Mouse (Mus musculus) spleen, adult 12 weeks (tissue): ENCODE results near the gene Tmem175.
A peak's percentile ranks its signal among the peaks of the same experiment; 100 is the strongest.

Experiments
- DNase-seq: peaks from one replicate; pipeline ENCODE4 v3.0.0; 2022; ENCODE audit warnings: low spot score

Gene Tmem175

DNA sequence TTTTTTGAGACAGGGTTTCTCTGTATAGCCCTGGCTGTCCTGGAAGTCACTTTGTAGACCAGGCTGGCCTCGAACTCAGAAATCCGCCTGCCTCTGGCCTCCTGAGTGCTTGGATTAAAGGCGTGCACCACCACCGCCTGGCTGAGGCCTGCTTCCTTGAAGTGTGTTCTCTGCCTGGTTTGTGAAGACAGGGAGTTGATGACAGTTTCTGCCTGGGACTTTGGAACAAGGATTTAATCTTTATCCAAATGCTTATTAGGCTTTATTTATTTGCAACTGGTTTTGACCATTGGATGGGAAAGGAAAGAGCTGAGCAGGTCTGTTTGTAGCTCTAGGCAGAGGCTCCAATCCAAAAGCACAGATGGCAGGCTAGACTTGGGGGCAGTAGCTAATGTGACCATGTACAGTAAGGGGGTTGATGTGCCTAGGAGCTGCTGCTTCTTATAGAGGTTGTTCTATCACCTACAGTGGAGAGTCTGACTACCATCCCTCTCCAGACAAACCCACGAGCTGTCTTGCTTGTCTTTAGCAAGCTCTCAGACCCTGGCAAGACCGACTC lies 48.8 kb downstream of the Tmem175 start:
- DNase-seq: no peak

DNA sequence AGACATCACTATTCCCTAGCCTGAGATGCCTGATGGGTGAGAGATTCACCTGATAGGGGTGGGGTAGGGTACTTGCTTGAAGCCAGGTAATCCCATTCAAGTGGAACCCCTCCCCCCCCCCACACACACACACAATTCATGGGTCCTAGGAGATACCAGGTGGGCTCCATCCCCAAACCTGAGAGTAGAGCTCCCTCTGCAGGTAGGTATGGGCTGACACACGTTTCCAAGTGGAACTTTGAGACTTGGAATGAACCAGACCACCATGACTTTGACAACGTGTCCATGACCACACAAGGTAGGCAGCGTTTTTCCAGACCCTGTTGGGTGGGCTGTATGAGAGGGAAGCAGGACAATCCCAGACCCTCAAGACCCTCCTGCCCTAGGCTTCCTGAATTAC lies 50.3 kb downstream of the Tmem175 start:
- DNase-seq: no peak

- no peak for DNase-seq
Measured at GRCm38 (mm10) chr5:108680871-108681270, 51.3 kb downstream of the Tmem175 start.

DNA sequence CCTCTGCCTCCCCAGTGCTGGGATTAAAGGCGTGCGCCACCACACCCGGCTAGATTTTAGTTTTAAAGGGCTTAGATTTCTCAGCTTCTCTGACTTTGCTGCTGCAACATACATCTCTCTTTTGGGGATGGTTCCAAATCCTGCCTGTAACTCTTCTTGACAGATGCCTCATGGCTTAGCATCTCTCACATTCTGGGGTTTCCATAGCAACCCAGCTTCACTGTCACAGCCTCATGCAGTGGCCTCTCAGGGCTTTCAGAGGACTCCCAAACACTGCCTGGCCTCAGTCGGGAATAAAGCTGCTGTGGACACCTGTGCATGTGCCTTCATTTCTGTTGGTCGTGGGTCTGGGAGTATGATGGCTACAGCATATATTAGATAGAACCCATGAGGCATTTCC lies 59.5 kb downstream of the Tmem175 start:
- DNase-seq: no peak

- DNase-seq: no peak
Measured at GRCm38 (mm10) chr5:108691152-108691551, 61.6 kb downstream of the Tmem175 start.

DNA sequence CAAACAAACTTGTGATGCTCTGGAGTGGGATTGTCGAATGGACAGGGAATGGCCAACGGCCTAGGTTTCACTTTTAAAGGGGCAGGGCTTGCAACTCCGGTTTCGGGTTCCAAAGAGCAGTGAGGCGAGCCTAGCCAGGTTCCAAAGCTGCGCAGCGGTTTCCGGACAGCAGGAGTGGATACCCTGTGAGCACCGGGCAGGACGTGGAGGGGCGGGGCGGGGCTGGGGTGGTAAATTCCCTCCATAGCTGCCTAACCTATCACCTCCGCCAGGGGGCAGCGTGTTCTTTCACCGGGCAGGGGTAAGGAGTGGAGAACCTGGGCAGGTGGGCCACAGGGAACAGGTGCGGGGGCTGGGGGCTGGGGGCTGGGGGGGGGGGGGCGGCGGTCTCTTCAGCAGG lies 62.7 kb downstream of the Tmem175 start, which contains the start of gene Fgfrl1:
Gene Fgfrl1, plus strand, starts transcription at position 112 of the 400 bp plus-strand sequence.
- DNase-seq: peak; percentile 64

DNA sequence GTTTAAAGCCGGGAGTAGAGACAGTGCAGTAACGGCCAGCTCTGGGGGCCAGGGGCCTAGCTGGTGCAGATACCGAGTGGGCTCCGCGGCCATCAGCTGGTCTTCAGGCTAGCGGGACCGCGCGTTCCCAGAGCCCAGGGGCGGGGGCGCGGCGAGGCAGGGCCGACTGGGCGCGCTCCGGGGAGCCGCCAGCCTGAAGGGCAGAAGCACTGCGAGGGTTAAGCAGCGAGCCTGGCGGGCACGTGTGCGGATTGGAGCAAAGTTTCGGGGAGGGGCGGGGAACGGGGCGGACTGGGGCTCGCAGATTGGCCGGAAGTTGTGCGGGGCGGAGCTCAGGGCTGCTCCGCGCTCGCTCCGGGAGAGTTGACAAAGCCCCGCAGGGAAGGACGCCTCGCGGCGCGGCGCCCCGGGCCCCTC lies 64.3 kb downstream of the Tmem175 start:
- DNase-seq: peak; percentile 77

DNA sequence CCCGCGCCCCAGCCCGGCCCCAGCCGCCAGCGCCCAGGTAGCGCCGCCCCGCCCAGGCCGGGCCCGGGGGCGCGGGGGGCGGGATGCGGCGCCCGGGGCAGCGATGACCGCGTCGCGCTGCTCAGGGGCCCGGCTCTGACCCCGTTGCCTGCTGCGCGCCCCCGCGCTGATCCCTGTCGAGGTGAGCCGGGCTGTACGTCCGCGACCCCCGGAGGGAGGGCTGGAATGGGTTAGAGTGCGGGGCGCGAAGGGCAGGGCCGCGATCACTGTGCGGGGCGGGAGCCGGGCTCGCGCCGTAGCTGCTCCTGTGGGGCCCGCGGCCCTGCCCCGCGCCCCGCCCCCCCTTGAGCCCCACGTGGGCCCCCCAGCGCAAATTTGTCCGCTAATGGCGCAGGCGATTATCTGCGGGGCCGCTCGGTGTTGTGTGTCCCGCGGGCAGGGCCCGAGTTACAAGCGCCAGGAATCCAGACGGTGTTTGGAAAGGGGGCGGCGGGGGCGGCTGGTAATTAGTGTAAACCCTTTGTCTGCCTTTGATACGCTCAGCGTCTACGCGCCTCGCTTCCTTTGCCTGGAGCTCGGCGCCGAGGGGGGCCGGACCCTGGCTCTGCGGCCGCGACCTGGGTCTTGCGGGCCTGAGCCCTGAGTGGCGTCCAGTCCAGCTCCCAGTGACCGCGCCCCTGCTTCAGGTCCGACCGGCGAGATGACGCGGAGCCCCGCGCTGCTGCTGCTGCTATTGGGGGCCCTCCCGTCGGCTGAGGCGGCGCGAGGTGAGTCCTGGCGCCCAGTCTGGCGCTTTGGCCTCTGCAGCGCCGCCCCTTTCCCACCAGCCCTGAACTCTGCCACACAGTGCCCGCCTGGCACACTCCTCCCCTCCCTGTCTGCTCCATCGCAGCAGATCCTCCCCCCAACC lies 65.0 kb downstream of the Tmem175 start:
- DNase-seq: no peak

- DNase-seq: no peak
Measured at GRCm38 (mm10) chr5:108695861-108696260, 66.3 kb downstream of the Tmem175 start.

GRCm38 (mm10) chr5:108696542-108696941 lies 67.0 kb downstream of the Tmem175 start:
- no peak for DNase-seq

DNA sequence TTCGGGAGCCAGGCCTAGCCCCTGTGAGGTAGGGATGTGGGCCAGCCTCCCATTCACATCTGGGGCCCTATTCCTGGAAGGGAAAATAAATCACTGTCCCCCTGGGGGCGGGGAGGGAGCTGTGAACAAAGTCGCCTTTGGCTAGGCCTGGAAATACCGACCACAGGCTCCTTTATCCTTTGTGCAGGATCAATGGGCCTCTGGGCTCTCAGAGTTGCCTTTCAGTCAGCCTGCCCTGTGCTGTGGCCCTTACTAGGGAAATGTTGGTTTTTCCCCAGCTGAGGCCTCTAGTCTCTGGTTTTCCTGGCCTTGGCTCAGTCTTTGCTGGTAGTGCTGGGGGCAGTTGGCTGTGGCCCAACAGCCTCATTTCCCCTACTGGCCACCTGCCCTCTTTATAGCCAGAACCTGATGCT lies 67.8 kb downstream of the Tmem175 start:
- no peak for DNase-seq
